Mouse (Mus musculus) heart, embryonic 13.5 days (tissue): ENCODE measurements around the gene Gm45521. TPM values are rescaled to one million over a fixed set of nuclear protein-coding genes. Genes with fewer than 3 reads are reported as not detected.
"Not testable (repeated sequence)": the region's sequence is repeated elsewhere in the genome, so short reads cannot be mapped to it uniquely, and the experiment has no call there.

Source experiments
- ATAC-seq: fragments of 200-750 bp; cut with Nextera tagmentation; 2 replicates; pipeline ENCODE4 v1.8.0; 2017; ENCODE audit warnings: moderate TSS enrichment; ENCODE audit not compliant: insufficient number of reproducible peaks, low FRiP score, low TSS enrichment; ENCODE audit errors: extremely low read depth
- H3K27ac ChIP-seq: fragments of 300-500 bp; sonication (generic); replicated peaks from 2 replicates; pipeline ENCODE4 v1.5.1; 2015; ENCODE audit warnings: moderate library complexity, mild to moderate bottlenecking, inconsistent platforms
- H3K27me3 ChIP-seq: fragments of 300-500 bp; sonication (generic); replicated peaks from 2 replicates; pipeline ENCODE4 v1.6.1; 2015; ENCODE audit warnings: mild to moderate bottlenecking, inconsistent platforms
- H3K36me3 ChIP-seq: fragments of 300-500 bp; sonication (generic); 2 replicates; pipeline ENCODE4 v1.6.1; 2015; ENCODE audit warnings: mild to moderate bottlenecking, inconsistent platforms
- H3K4me1 ChIP-seq: fragments of 300-500 bp; sonication (generic); 2 replicates; pipeline ENCODE4 v1.6.1; 2015; ENCODE audit warnings: inconsistent platforms
- H3K4me2 ChIP-seq: fragments of 300-500 bp; sonication (generic); 2 replicates; pipeline ENCODE4 v1.6.1; 2015; ENCODE audit warnings: inconsistent platforms, mild to moderate bottlenecking, moderate library complexity
- H3K4me3 ChIP-seq: fragments of 300-500 bp; sonication (generic); 2 replicates; pipeline ENCODE4 v1.5.1; 2015; ENCODE audit warnings: moderate library complexity, mild to moderate bottlenecking, inconsistent platforms
- H3K9ac ChIP-seq: fragments of 300-500 bp; sonication (generic); 2 replicates; pipeline ENCODE4 v1.6.1; 2015; ENCODE audit warnings: inconsistent platforms, mild to moderate bottlenecking, moderate library complexity
- H3K9me3 ChIP-seq: fragments of 300-500 bp; sonication (generic); 2 replicates; pipeline ENCODE4 v1.6.1; 2016; ENCODE audit warnings: inconsistent platforms
- WGBS: fragments of 180-500 bp; shearing (Covaris S2); methylation state at CpG from one replicate; pipeline ENCODE4 v1.1.7; 2015; ENCODE audit warnings: mixed read lengths; 5-methylcytosine and 5-hydroxymethylcytosine counted together
- polyA plus RNA-seq: library from polyadenylated mRNA; unstranded; fragments of >200 nt; fragmentation: Nextera tagmentation; extraction: Ambion mirVana; gene quantifications from 2 replicates; pipeline ENCODE4 v1.2.1, GENCODE M21; 2015

Gm45521 gene
- polyA plus RNA-seq, 1 experiment from 2014 or later, result not detected

DNA sequence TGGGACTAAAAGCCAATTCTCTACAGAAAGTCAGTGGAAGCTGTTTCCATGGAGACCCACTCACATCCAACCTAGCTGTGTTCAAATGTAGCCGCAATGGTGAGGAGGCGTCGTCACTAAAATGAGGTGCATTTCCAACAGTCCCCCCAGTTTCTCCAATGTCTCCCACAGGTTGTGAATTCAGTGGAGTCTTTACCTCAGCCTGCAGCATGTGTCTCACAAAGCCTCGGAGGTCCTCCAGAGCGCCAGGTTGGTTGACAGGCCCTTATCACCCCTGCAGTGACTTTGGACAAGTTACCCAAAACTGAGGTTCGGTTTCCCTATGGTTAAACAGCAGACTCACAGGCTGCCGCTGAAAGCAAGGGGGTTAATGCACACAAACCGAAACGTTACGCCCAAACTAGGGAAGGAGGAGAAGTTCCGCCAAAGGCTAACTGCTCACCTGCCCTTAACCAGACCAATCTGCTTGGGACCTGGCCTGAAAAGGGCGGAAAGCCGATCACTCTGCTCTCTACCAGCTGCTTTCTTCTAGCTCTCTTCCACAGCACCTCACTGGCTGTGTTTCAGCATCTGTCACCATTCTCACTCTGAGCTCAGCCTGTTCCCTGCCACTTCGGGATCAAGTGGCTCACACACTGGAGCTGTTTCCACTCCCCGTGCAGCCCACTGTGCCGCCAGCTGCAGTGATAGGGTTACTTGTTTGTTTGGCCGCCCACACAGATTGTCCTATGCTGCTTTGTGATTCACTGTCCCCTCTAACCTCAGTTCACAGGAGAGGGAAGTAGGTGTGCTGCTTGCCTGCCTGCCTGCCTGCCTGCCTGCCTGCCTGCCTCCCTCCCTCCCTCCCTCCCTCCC lies 44.0 kb downstream of the Gm45521 start:
- WGBS, result 19% methylated on average over 17 of the region's 17 CpGs
- peaks cover 8% of the 10 kb centered on the region for H3K4me1 ChIP-seq
- no peaks in the 10 kb centered on the region for H3K9me3 ChIP-seq
- no peak overlapping the region for H3K4me3 ChIP-seq
- peaks cover 43% of the 10 kb centered on the region for H3K27me3 ChIP-seq
- ATAC-seq, result no peak
- peak overlapping the region; percentile 24 for H3K4me2 ChIP-seq
- peak overlapping the region; percentile 34; the same call in 1 of the 2 replicates for H3K9ac ChIP-seq
- no peak overlapping the region for H3K27ac ChIP-seq
- no peaks in the 10 kb centered on the region for H3K36me3 ChIP-seq

DNA sequence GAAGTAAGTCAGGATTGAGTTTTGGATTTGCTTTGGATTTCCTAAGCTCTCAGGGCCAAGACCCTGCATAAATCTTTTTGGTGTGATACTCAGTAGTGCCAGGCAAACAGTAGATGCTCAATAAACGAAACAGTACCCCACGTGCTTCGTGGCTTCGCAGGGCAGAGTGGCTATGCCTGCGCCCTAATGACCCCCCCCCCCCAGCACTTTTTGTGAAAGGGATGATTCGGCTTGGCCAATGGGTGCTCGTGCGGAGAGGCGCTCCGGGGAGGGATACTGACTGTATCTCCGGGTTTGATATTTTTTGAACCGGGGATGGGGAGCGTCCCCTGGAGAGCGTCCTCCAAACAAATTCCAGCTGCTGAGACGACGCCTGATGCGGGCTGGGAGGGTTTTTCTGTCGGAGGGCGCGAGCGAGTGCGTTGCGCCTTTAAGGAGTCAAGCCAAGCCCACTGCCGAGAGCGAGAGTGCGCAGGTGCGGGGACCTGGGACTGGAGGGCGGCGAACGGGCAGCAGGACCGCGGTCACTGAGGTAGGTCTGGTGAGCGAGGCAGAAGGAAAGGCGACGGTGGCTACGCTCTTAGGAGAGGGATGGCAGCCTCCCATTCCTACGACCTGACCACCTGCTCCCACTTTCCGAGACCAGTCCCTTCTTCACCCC lies 45.5 kb downstream of the Gm45521 start, which contains the start of gene Abhd6:
Abhd6 (plus strand) TSS at position 471 of the 661 bp plus-strand sequence.
- Histone ChIP-seq H3K27ac (peak within 1 kb of the TSS; percentile 37; the same call in 1 of the 2 replicates), H3K4me2 (peak within 1 kb of the TSS; percentile 91), H3K9ac (peak within 1 kb of the TSS; percentile 83), H3K36me3 (no peaks in the 10 kb centered on the region), H3K9me3 (no peaks in the 10 kb centered on the region), H3K4me1 (peaks cover 8% of the 10 kb centered on the region), H3K27me3 (peaks cover 43% of the 10 kb centered on the region), H3K4me3 (peak within 1 kb of the TSS; percentile 72)
- 2% methylated on average over 38 of the region's 38 CpGs for WGBS
- ATAC-seq, result no peak; the same call in 1 of the 2 replicates

- ATAC-seq, result no peak
Observed at GRCm38 (mm10) chr14:8003093-8003670, 46.1 kb downstream of the Gm45521 start.

GRCm38 (mm10) chr14:8003727-8004670 lies 46.9 kb downstream of the Gm45521 start:
- Histone ChIP-seq H3K9ac (peak overlapping the region; percentile 83), H3K9me3 (no peaks in the 10 kb centered on the region), H3K27ac (no peak overlapping the region), H3K4me2 (peak overlapping the region; percentile 91), H3K4me1 (peaks cover 8% of the 10 kb centered on the region), H3K36me3 (no peaks in the 10 kb centered on the region), H3K27me3 (peaks cover 38% of the 10 kb centered on the region), H3K4me3 (peak overlapping the region; percentile 72)
- ATAC-seq, result no peak
- 51% methylated on average over 18 of the region's 18 CpGs for WGBS

More at GRCm38 (mm10) chr14:8003093-8003670, 46.1 kb downstream of the Gm45521 start:
- peaks cover 43% of the 10 kb centered on the region for H3K27me3 ChIP-seq
- H3K4me2 ChIP-seq, result peak overlapping the region; percentile 91
- peaks cover 8% of the 10 kb centered on the region for H3K4me1 ChIP-seq
- H3K36me3 ChIP-seq, result no peaks in the 10 kb centered on the region
- peak overlapping the region; percentile 37; the same call in 1 of the 2 replicates for H3K27ac ChIP-seq
- H3K9me3 ChIP-seq, result no peaks in the 10 kb centered on the region
- H3K4me3 ChIP-seq, result peak overlapping the region; percentile 72
- WGBS, result 1% methylated on average over 23 of the region's 23 CpGs
- peak overlapping the region; percentile 83 for H3K9ac ChIP-seq

- not testable (repeated sequence) for H3K9ac ChIP-seq, H3K4me2 ChIP-seq, H3K36me3 ChIP-seq, H3K27ac ChIP-seq, H3K9me3 ChIP-seq, ATAC-seq, H3K4me1 ChIP-seq, H3K4me3 ChIP-seq
- 61% methylated on average over 3 of the region's 3 CpGs for WGBS
- H3K27me3 ChIP-seq, result peaks cover 17% of the 10 kb centered on the region
Observed at GRCm38 (mm10) chr14:8006061-8006460, 49.0 kb downstream of the Gm45521 start.

- Histone ChIP-seq H3K36me3 (no peaks in the 10 kb centered on the region), H3K4me3 (no peak overlapping the region), H3K4me2 (no peak overlapping the region), H3K27ac (no peak overlapping the region), H3K4me1 (peaks cover 8% of the 10 kb centered on the region), H3K9ac (no peak overlapping the region), H3K9me3 (no peaks in the 10 kb centered on the region), H3K27me3 (peaks cover 8% of the 10 kb centered on the region)
- no peak for ATAC-seq
Observed at GRCm38 (mm10) chr14:8007084-8007483, 50.0 kb downstream of the Gm45521 start.

- no peak overlapping the region for H3K9ac ChIP-seq
- H3K9me3 ChIP-seq, result no peaks in the 10 kb centered on the region
- H3K4me3 ChIP-seq, result no peak overlapping the region
- no peak overlapping the region for H3K4me2 ChIP-seq
- H3K27ac ChIP-seq, result no peak overlapping the region
- H3K36me3 ChIP-seq, result no peaks in the 10 kb centered on the region
- H3K27me3 ChIP-seq, result peaks cover 7% of the 10 kb centered on the region
- peaks cover 8% of the 10 kb centered on the region for H3K4me1 ChIP-seq
- ATAC-seq, result no peak
- WGBS, result 79% methylated on average over 2 of the region's 2 CpGs
Observed at GRCm38 (mm10) chr14:8007486-8007885, 50.4 kb downstream of the Gm45521 start.

- Histone ChIP-seq H3K36me3 (no peaks in the 10 kb centered on the region), H3K4me1 (peaks cover 8% of the 10 kb centered on the region), H3K27me3 (peaks cover 7% of the 10 kb centered on the region), H3K4me3 (no peak overlapping the region), H3K4me2 (no peak overlapping the region), H3K27ac (no peak overlapping the region), H3K9me3 (no peaks in the 10 kb centered on the region), H3K9ac (no peak overlapping the region)
- no peak for ATAC-seq
- 83% methylated on average over 10 of the region's 10 CpGs for WGBS
Observed at GRCm38 (mm10) chr14:8007923-8008322, 50.8 kb downstream of the Gm45521 start.
